Mouse (Mus musculus) T-helper 1 cell (primary cell): ENCODE data around the gene Mapkbp1.

Source experiments
- in situ Hi-C: fragments of 300-600 bp; cut with MboI, MseI; formaldehyde crosslinking; loops from one replicate; pipeline ENCODE4 v1.15.1; 2025; ENCODE audit warnings: high pct_unique_total_duplicates

The Mapkbp1 gene

GRCm38 (mm10) chr2:120049632-120050274 is 77.3 kb downstream of the Mapkbp1 start:
- in situ Hi-C loops, result no loop called here

GRCm38 (mm10) chr2:120051405-120051804 is 78.9 kb downstream of the Mapkbp1 start:
- in situ Hi-C loops, result no loop called here

- in situ Hi-C loops, result no loop called here
These were observed 82.5 kb downstream of the Mapkbp1 start for GRCm38 (mm10) chr2:120054771-120055552.

- in situ Hi-C loops, result no loop called here
These were observed 83.4 kb downstream of the Mapkbp1 start for GRCm38 (mm10) chr2:120055923-120056322.

- in situ Hi-C loops, result no loop called here
These were observed 86.3 kb downstream of the Mapkbp1 start for GRCm38 (mm10) chr2:120058818-120059217.

GRCm38 (mm10) chr2:120059466-120059865 is 87.0 kb downstream of the Mapkbp1 start:
- in situ Hi-C loops, result no loop called here

- in situ Hi-C loops, result loop anchor here (10.0 kb wide), 1 partner anchor 965 kb away; no protein-coding TSS in a partner anchor
These were observed 87.7 kb downstream of the Mapkbp1 start for GRCm38 (mm10) chr2:120060190-120060589.

- in situ Hi-C loops, result loop anchor here (10.0 kb wide), 1 partner anchor 966 kb away; no protein-coding TSS in a partner anchor
These were observed 88.2 kb downstream of the Mapkbp1 start for GRCm38 (mm10) chr2:120060651-120061050.

- in situ Hi-C loops, result loop anchor here (10.0 kb wide), 1 partner anchor 967 kb away; no protein-coding TSS in a partner anchor
These were observed 89.7 kb downstream of the Mapkbp1 start for GRCm38 (mm10) chr2:120062248-120062647.

GRCm38 (mm10) chr2:120064639-120065038 is 92.1 kb downstream of the Mapkbp1 start:
- in situ Hi-C loops, result loop anchor here (10.0 kb wide), 1 partner anchor 970 kb away; no protein-coding TSS in a partner anchor

- in situ Hi-C loops, result loop anchor here (10.0 kb wide), 1 partner anchor 970 kb away; no protein-coding TSS in a partner anchor
These were observed 92.7 kb downstream of the Mapkbp1 start for GRCm38 (mm10) chr2:120065243-120065642.

- in situ Hi-C loops, result loop anchor here (10.0 kb wide), 1 partner anchor 971 kb away; no protein-coding TSS in a partner anchor
These were observed 93.7 kb downstream of the Mapkbp1 start for GRCm38 (mm10) chr2:120066224-120066623.

- in situ Hi-C loops, result loop anchor here (10.0 kb wide), 1 partner anchor 974 kb away; no protein-coding TSS in a partner anchor
These were observed 96.3 kb downstream of the Mapkbp1 start for GRCm38 (mm10) chr2:120068555-120069465.

- in situ Hi-C loops, result loop anchor here (10.0 kb wide), 1 partner anchor 975 kb away; no protein-coding TSS in a partner anchor
These were observed 97.0 kb downstream of the Mapkbp1 start for GRCm38 (mm10) chr2:120069466-120069990.

GRCm38 (mm10) chr2:120074096-120074495 is 101.6 kb downstream of the Mapkbp1 start:
- in situ Hi-C loops, result no loop called here

- in situ Hi-C loops, result no loop called here
These were observed 103.7 kb downstream of the Mapkbp1 start for GRCm38 (mm10) chr2:120076076-120076705.
